Mouse (Mus musculus) monocyte, adult 2 months (primary cell): ENCODE data around the gene Hnrnpk.
"Not testable (repeated sequence)": the region's sequence is repeated elsewhere in the genome, so short reads cannot be mapped to it uniquely, and the experiment has no call there.

Experiments
- DNase-seq, 2 experiments: peaks; one replicate each; pipeline ENCODE4 v3.0.0; 2022; ENCODE audit warnings: low spot score in 2 of 2, low read depth in 1 of 2

The Hnrnpk gene

GRCm38 (mm10) chr13:58389324-58389951 is 13.7 kb downstream of the Hnrnpk start:
- DNase-seq = no peak

DNA sequence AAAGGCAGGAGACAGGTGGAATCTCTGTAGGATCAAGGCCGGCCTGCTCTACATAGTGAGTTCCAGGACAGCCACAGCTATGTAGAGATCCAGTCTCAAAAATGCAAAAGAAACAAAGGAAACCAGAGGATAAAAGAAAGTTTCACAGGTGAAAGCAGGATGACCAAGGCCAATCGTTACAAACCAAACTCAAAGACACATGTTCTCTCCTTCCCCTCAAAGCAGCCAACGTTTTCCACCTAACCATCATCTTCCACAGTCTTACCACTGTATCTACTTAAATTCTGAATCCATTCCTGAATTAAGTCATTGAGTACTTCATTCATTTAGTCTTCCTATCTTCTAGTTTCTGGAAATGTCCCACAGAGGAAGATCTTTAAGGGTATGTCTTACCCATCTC is 14.8 kb downstream of the Hnrnpk start:
- DNase-seq = no peak

- peak in 1 of 2 experiments; percentile 58 for DNase-seq
Observed at GRCm38 (mm10) chr13:58387948-58388347, 15.2 kb downstream of the Hnrnpk start.

DNA sequence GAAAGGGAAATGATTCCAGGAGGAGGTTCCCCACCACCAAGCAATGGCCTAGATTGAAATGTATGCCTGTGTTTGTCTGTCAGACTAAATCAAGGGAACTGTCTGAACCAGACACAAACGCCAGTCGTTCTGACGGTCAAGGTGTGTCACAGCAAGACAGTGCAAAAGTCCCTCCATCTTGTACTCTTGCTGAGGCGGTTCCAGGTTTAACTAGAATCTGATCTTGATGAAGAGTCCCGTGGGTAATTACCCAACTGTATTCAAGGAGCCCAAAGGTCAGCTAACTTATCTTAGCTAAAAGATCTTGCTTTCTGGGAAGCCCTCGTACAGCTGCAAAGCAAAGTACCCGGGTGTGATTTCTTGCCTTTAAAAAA is 17.6 kb downstream of the Hnrnpk start:
- no peak for DNase-seq

DNA sequence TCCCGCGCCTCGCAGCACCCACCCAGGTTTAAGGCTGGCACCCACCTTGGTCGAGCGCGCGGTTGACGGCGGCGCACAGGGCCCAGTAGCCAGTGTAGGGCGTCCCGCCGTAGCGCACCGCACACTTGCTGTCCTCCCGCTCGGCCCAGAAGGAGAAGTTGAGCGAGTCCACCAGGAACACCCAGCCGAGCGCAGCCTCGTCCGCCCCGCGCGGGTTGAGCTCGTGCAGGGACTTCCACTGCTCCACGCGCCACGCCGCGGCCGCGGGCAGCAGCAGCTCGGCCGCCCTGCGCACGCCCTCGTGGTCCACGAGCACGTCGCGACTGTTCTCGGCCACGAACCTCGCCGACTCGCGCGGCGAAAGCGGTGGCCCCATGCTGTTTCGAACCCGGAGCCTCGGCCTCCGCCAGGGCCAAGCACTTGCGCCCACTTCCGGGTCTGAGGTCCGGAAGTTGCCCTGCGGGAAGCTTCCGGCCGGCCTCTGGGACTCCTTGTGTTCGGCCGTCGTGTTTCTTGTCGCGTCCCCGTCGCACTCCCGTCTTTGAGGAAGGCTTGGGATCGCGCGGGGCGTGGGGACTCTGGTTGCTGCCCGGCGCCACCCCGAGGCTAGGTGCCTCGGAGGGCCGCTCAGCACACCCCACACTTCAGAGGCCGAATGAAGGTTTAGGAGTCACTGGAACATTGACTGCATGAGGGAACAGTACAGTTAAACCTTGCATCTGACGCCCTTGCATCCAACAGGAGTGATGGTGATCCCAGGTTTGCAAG is 18.2 kb downstream of the Hnrnpk start, which contains the start of gene 2210016F16Rik:
TSS of gene 2210016F16Rik (minus strand) at position 447 of the 768 bp plus-strand sequence.
- peak; percentile 26 to 61 for DNase-seq

DNA sequence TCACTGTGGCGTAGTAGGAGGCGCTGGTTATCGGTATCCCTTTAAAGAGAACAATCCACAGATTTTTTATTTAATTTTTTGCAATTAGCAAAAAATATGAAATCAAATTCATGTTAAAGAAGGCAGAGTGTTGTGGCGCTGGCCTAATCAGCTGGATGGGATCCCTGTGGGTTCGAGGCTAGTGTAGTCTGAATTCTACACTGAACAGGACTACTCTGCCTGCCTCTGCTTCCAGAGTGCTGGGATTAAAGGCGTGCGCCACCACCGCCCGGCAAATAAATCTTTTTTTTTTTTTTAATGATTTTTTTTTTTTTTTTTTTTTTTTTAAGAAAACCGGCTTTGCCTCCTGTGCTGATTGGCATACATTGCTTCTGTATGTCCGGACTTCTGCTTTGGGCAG is 18.8 kb downstream of the Hnrnpk start:
- no peak for DNase-seq

DNA sequence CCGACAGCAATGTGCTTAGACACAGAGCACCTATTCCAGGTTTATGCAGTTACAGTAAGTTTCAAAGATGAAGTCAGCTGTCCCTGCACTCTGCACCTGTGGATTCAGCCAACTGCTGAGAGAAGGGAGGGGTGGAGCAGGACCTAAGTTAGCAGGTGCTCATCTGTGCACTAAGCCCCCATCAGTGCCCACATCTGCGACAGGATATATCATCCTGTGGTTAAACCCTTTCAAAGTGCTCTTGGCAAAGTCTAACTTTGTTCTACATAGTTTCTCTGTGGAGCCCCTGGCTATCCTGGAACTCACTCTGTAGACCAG is 30.0 kb downstream of the Hnrnpk start:
- no peak for DNase-seq

- no peak for DNase-seq
Observed at GRCm38 (mm10) chr13:58372278-58373152, 30.6 kb downstream of the Hnrnpk start.

DNA sequence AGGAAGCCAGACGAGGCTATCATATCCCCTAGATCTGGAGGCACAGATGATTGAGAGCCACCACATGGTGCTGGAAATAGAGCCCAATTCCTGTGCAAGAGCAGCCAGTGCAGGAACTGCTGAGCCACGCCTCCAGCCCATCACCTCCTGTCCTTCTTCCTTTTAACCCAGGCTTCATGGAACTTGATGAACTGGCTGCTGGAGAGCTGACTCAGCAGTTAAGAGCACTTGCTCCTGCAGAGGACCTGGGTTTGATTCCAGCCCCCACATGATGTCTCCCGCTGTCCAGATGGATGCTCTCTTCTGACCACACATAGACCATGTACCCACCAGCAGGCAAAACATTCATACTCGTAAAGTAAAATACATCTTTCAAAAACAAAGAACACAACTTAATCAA is 34.3 kb downstream of the Hnrnpk start:
- DNase-seq = no peak

- no peak for DNase-seq
Observed at GRCm38 (mm10) chr13:58367641-58368040, 35.5 kb downstream of the Hnrnpk start.

- no peak for DNase-seq
Observed at GRCm38 (mm10) chr13:58366373-58366772, 36.8 kb downstream of the Hnrnpk start.

DNA sequence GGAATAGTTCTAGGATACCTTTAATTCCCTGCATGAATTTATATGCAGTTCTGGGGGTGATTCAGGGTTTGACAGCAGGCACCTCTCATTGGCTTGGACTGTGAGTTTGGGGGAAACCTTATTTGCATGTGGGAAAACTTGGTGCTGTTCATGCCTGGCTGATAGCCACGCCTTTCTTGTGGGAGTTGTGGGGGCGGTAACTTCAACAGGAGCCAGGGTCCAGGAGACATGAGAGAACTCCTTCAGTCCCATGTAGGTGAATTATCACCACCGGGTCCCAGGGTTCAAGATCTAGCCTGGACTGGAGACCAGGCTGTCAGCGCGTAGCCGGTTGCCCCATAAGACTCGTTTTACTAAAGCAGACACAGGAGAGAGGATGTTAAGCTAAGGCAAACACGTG is 38.0 kb downstream of the Hnrnpk start:
- not testable (repeated sequence) for DNase-seq

- no peak for DNase-seq
Observed at GRCm38 (mm10) chr13:58364353-58365175, 38.6 kb downstream of the Hnrnpk start.

DNA sequence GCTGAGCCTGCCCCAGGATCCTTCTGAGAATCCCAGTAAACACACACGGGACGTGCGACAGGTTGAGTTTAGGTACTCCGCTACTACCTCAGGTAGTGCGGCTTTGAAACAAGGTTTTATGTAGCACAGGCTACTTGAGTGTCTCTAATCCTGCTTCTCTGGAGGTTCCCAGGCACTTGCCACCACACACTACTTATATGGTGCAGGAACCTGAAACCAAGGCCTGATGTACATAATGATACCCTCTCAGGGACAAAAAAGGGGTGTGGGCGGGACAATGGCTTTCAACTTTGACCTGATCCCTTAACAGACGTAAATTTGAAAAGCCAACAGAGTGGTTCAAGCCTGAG is 43.9 kb downstream of the Hnrnpk start:
- DNase-seq = no peak

- DNase-seq = peak; percentile 12 to 62
Observed at GRCm38 (mm10) chr13:58358629-58359303, 44.4 kb downstream of the Hnrnpk start, which contains the start of gene Kif27. Kif27 (minus strand) TSS chr13:58359122.

DNA sequence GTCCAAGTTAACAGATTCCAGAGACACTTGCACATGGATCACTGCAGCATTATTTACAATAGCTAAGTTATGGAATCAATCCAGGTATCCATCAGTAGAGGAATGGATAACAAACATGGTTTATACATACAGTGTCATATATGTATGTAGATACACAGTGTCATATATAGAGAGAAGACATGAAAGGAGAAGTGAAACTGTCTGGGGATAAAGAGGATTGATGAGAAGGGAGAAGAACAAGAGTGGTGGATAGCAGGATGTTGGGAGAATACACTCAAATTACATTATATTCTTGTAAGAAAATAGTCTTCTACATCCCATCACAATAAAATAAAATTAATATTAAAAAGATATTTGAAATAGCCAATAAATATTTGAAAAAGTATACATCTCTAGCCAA is 50.1 kb downstream of the Hnrnpk start:
- no peak for DNase-seq

DNA sequence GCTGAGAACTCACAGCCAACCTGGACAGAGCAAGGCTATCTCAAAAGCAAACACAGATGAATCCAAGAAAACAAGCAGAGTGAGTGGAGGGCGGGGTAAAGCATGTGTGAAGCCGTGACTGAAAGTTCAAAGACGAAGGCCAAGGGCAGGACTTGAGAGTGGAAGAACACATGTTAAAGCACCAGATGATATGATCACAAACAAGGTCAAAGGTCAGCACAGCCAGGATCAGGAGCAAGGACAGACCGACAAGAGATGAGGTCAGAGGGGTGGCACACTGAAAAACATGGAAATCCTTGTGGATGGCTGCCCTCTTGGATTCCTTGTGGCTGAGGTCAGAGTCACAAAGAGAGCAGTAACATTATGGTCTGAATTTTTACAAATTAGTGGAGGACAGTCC is 52.5 kb downstream of the Hnrnpk start:
- no peak for DNase-seq

DNA sequence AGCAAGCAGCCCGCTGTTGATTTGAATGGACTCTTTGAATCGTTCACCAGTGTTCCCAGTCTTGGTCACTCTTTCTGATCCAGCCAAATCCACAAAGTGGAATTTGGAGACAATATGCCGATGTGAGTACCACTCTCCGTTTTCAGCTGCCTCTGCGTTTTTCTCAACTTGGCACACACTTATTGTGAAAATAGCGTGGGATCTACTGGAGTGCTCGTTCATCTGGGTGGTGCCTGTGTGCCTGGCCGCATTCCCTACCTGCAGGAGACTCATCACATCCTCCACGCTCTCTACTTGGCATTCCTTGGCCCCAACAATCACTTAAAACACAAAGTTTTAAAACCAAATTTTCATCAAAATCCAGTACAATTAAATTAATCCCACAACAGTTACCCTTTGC is 58.6 kb downstream of the Hnrnpk start:
- no peak for DNase-seq
